ENCODE assay signal across 13 mouse cellular contexts in the genomic region with DNA sequence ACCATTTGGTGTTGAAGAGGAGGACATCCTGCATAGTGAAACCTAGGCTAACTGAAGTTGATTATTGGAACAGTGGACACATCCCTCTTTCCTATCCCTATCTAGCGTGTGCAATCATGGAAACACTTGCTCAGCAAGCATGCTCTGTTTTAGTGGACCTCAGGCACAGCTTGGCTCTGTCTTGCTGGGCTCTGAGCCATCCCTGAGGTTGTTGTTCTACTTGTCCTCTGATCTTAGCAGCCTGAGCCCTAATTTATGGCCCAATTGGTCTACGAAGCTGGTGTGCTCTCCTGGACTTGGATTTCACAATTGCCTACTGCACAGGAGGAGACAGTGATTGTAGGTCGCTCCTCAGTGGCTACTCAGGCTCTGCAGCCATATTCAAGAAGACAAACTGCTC. TPM values are rescaled to one million over a fixed set of nuclear protein-coding genes. Genes with fewer than 3 reads are reported as not detected.
DNase-seq lines count a peak whose midpoint lies in the region; ATAC-seq lines count a peak whose summit lies in the region.
"Had no signal": no experiment of that assay in that cellular context is flagged by ENCODE, and none has a peak within 500 bp of the region (broad histone marks: within the 10 kb centered on the region; RNA-seq: fewer than 3 reads in every experiment).

No protein-coding gene starts in this region.

- intact Hi-C loops in left cerebral cortex, postnatal 10 days (cut with DNase I): no loop called here

- H3K9ac ChIP-seq in neural tube, embryonic 15.5 days (replicated peaks): no peak overlapping the region
- H3K9ac ChIP-seq: hindbrain, embryonic 15.5 days; liver, postnatal 0 days had no signal

- H3K4me3 ChIP-seq in neural tube, embryonic 15.5 days (replicated peaks): no peak overlapping the region
- H3K4me3 ChIP-seq: hindbrain, embryonic 15.5 days; left cerebral cortex, adult 2 months had no signal

- ATAC-seq in neural tube, embryonic 15.5 days (ENCODE audit: low FRiP score): peak; percentile 5; the same call in 1 of the 2 replicates
- ATAC-seq: liver, postnatal 0 days had no signal

- H3K4me1 ChIP-seq in neural tube, embryonic 15.5 days: peaks cover 10% of the 10 kb centered on the region

- H3K27me3 ChIP-seq in neural tube, embryonic 15.5 days (replicated peaks): no peaks in the 10 kb centered on the region
- H3K27me3 ChIP-seq: hindbrain, embryonic 15.5 days had no signal

- 41% methylated on average over 3 of the region's 3 CpGs for WGBS in neural tube, embryonic 15.5 days
- WGBS in large intestine, adult 2 months: 34% methylated on average over 3 of the region's 3 CpGs

- peak; percentile 23 for DNase-seq in cerebellum, adult 11 months
- no peak for DNase-seq in cerebellum, postnatal 4 days (ENCODE audit: low spot score in 2 of 2)
- no peak for DNase-seq in neural tube, embryonic 10.5 days (ENCODE audit: extremely low spot score, low spot score)
- DNase-seq in cerebellum, postnatal 10 days: peak; percentile 24 to 44
- peak; percentile 11 for DNase-seq in large intestine, adult 2 months (ENCODE audit: low read depth, low spot score)
- no peak for DNase-seq in right cerebral cortex, postnatal 4 days
- DNase-seq in left cerebral cortex, postnatal 10 days (ENCODE audit: extremely low spot score in 1 of 2, low spot score in 2 of 2): no peak
- DNase-seq: B cell, adult 2 months; liver, postnatal 0 days; right cerebral cortex, postnatal 14 days had no signal

- no peaks in the 10 kb centered on the region for H3K9me3 ChIP-seq in neural tube, embryonic 15.5 days (replicated peaks)
- H3K9me3 ChIP-seq: hindbrain, embryonic 15.5 days had no signal

- H3K4me2 ChIP-seq in neural tube, embryonic 15.5 days: no peak overlapping the region
- H3K4me2 ChIP-seq: hindbrain, embryonic 15.5 days had no signal

- H3K27ac ChIP-seq in neural tube, embryonic 15.5 days (replicated peaks): no peak overlapping the region
- H3K27ac ChIP-seq: hindbrain, embryonic 15.5 days; left cerebral cortex, adult 2 months had no signal

- no peaks in the 10 kb centered on the region for H3K36me3 ChIP-seq in neural tube, embryonic 15.5 days
- H3K36me3 ChIP-seq: hindbrain, embryonic 15.5 days had no signal

RNA-seq across cellular contexts. Expression of gene Fam13a, which starts 56.1 kb away (rescaled TPM):
- 13.7 and 16.3 TPM in 2 replicates for polyA plus RNA-seq in neural tube, embryonic 15.5 days (2015; fragmentation: Nextera tagmentation; extraction: Ambion mirVana)
- polyA plus RNA-seq in large intestine, adult 2 months (2012; rRNA removed): 1.5 and 2.6 TPM in 2 replicates
- 10 to 100 TPM; 12.3 to 12.7 TPM for total RNA-seq in left cerebral cortex, postnatal 10 days (2021)

Comparison
In these comparisons a context has a peak if more than half of its experiments do, and no peak if none do; other contexts are left out.
1. DNase-seq: peak in cerebellum, adult 11 months (single experiment), cerebellum, postnatal 10 days (2 of 2) and large intestine, adult 2 months (single experiment); none in cerebellum, postnatal 4 days (0 of 2), neural tube, embryonic 10.5 days (single experiment), right cerebral cortex, postnatal 4 days (single experiment) and left cerebral cortex, postnatal 10 days (0 of 2).